Mouse (Mus musculus) cerebellum, postnatal 36 days (tissue): ENCODE measurements around the gene Xpnpep2.

Source experiments
- DNase-seq, 2 experiments: peaks; one replicate each; pipeline ENCODE4 v3.0.0; 2021 to 2022; ENCODE audit warnings: mixed read lengths in 2 of 2

Gene Xpnpep2

DNA sequence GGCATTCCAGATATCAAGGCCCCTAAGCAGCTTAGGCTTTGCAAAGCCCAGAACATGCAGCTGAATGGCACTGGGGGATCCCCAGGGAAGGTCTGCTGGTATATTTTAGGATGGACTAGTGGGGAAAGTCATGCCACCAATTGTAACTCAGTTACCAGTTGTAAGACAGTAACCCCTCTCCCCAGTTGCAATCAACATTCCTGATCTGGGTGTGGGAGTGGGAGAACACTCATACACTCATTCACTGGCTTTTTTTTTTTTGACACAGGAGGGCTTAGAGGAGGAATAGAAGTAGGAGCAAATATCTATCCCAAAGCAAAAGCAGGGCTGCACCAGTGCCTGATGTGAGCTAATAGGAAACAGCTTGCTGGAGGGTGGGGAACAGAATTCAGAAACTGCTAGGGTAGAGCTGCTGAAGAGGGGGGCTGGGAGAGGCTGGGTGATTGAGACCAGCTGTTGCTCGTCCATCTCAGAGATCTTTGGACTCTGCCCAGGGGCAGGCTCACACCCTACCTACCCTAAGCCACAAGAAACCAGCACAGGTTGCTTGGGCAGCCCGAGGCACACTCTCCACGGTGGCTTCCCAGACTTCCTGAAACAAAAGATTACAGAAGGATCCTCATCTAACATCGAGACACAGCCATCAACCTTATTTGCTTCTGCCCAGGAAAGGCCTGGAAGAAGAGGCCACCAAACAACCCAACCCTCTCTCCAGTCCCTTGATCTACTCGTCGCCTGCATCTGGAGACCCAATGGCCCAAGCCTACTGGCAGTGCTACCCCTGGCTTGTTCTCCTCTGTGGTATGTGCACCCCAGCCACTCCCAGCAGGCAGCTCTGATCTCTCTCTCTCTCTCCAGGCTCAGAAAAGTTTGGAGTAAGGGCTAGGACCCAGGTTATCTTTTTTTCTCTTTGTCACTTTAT, at the start of gene Xpnpep2:
TSS of gene Xpnpep2 (plus strand) at position 332 of the 922 bp plus-strand sequence.
- no peak for DNase-seq

DNA sequence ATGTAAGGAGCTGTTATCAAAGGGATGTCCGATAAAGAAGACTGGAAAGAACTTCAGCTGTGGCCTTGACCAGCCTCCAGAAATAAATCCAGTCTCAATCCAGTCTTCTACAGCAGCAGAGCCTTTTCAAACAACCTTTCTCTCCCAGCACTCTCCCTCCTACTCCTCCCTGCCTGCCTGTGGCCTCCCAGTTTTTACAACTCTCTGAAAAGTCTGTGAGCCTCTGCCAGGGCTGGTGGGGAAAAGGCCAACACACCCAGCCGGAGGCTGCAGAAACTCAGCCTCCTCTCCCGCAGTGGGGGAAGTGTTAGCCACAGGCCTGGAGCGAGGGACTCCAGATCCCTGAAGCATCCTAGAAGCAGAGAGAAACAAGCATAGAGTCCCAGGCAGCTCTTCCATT, 46.0 kb upstream of the Xpnpep2 start:
- no peak for DNase-seq

DNA sequence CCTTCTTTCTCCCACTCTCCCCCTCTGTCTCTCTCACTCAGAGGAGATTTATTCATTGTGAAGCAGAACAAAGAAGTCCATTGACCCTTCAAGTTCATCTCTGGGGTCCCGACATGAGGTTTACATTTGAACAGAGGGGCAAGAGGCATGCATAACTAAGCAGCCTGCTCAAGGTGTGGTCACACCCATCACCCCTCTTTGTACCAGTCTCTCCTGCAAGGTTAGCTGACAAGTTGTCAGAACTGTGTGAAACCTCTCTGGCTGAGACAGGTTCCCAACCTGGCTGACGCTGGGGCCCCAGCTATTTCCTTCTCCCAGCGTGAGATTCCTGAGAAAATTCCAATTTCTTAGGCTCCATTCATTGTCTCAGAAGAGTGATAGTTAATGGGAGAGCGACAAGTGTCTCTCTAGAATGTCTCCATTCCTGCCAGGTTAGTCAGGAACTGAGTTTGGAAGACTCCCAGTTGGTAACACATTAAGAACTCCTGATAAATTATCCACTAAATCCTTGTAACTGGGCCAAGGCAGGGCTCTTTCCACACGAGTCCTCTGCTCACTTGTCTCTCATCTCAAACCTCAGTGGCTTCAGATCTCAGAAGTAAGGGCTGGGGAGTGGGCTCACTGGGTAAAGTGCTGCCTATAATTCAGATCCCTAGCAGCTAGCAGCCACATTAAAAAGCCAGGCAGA, 44.2 kb upstream of the Xpnpep2 start:
- DNase-seq: no peak

DNA sequence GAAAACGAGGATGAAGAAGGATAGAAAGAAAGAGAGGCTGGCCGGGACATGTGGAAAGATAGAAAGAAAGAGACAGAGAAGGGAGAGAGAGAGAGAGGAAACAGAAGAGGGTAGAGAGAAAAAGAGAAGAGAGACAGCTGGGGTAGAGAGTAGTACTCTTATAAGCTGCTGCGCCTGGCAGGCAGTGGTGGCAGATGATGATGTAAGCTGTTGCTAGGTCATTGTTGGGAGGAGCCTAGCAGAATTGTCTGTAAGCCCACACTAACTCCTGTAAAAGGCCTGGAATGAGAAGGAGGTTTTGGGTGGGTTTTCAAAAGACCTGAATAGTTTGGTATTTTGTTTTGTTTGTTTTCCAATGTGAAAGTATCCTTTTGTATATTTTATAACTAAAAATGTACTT, 41.6 kb upstream of the Xpnpep2 start:
- DNase-seq: no peak

DNA sequence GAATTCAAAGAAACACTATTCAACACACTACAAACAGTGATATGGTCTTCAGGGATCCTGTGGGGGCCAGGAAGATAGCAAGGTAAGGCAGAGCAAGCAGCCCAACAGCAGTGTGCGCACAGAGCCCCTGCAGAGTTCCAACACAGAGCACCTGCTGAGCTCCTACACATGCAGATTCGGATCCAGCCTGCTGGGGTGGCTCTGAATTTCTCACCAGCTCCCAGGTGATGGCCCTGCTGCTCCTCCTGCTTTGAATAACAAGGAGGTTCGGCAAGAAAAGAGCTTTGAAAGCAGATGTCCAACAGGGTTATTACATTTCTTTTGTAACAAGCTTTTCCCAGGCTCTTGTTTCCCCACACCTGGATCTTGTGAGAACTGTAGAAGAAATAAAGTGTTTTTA, 36.6 kb upstream of the Xpnpep2 start:
- DNase-seq: no peak

DNA sequence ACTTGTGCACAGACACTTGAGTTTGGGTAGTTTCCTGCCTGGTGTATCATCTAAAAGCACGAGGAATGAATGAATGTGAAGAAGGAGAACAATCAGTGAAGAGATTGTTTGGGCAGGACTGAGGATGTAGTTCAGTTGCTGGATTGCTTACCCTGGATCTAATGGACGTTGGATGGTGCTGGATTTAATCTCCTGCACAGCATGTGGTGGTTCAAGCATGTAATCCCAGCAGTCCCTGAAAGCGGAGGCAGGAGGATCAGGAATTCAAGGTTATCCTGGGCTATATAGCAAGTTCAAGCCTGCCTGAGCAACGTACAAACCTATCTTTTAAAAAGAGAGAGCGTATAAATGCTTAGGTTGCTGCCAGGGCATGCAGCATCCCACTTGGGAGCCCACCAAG, 36.1 kb upstream of the Xpnpep2 start:
- no peak for DNase-seq

DNA sequence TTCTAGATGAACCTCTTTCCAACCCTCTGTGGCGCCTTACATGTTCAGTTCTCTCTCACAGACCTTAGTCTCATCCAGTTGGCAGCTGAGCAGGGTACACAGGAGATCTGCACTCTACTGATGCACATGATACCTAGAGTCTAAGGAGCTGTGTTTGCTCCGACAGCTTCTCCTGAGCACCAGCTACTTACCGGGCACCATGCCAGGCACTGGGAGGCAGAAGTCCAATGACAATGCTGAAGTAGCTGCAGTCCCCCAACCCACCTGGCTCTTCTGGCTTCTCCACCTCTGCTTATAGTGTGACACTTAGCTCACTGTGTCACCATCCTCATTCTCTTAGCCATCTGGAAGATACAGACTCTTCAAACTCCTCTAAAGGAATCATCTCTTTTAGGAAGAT, 33.8 kb upstream of the Xpnpep2 start:
- DNase-seq: peak in 1 of 2 experiments; percentile 16

DNA sequence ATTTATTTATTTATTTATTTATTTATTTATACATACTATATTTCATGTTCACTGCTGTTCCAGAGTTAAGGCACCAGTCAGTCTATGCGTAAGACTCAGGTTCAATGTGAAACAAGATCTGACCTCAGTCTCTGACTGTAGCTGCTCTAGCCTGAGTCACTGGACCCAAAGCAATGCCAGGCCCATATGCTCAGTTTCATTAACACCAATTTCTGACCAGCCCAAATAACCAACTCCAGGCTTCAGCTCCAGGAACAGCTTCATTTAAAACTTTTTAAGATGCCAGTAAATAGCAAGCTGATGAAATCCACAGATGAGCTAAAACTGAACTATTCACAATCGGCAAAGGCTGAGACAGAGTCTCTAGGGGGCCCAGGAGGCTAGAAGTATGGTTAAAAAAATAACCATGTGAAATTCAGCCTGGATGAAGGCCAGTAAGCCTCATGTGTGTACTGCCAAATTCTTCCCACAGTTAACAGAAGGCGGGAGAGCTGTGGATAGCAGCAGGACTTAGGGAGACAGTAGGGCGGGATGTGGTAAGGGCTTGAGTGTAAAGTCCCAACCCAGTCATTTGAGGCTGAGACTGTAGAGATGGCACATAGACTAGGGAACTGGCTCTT, 31.6 kb upstream of the Xpnpep2 start:
- peak in 1 of 2 experiments; percentile 35 for DNase-seq

DNA sequence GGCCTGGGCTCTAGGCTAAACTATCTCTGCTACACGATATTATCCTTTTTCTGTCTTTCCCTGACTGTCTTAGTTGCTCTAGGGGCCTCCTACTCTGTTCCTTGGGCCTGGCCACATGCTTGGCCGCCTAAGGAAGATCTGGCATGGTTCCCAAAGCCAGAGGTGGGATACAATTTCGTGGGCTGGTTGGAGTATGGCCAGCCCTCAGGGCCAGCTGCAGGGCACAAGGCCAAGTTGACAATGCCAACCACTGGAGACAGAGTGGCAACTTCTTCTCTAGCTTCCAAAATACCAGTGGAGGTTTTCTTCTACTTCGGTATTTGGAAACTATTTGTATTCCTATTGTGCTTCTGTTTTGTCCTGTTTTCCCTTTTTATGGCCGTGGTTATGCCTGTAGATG, 26.2 kb upstream of the Xpnpep2 start:
- DNase-seq: no peak

DNA sequence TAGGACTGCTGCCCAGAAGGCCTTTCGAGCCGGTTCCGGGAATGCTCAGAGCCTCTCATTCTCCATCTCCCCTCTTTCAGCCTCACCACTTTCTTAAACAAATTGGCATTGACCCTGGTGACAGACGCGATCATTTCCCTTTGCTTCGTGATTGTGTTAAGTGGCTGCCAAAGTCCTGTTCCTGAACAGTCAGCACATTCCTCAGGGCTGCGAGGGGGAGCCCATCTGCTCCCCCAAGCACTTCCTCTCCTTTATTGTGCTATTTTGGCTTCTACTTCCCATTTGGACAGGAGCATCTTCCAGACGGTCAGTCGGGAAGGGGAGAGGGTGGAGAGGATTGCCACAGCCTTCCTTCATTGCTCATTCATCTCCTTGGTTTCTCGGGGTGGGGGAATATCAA, 16.4 kb upstream of the Xpnpep2 start:
- peak; percentile 27 to 38 for DNase-seq

DNA sequence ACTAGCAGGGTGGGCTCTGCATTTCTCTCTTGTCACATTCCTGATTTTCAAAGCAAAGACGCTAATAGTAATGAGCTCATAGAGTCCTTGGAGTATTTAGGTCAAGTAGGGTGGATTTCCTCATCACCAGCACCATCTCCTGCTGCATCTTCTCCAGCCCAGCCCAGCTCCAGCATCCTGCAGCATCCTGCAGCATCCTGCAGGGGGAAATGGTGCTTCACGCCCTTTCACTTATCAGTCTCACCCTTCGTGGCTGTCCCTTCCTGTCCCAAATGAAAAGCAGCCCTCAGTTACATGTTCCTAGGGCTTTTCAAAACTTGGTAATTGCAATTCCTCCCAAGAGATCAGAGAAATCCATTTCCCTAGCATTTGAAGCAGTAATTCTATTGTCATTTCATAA, 15.0 kb upstream of the Xpnpep2 start:
- peak; percentile 29 to 36 for DNase-seq

DNA sequence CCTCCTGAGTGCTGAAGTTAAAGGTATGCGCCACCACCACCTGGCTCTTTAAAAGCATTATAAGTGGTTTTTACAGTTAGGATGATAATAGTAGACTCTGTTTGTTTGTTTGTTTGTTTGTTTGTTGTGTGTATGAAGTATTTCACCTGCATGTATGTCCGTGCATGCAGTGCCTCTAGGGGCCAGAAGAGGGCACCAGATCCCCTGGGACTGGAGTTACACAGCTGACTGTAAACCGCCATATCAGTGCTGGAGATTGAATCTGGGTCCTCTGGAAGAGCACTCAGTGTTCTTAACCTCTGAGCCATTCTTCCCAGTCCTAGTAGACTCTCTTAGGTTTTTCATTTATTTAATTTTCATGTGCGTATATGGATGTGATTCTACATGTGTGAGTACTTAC, 13.9 kb upstream of the Xpnpep2 start:
- peak; percentile 24 to 27 for DNase-seq

DNA sequence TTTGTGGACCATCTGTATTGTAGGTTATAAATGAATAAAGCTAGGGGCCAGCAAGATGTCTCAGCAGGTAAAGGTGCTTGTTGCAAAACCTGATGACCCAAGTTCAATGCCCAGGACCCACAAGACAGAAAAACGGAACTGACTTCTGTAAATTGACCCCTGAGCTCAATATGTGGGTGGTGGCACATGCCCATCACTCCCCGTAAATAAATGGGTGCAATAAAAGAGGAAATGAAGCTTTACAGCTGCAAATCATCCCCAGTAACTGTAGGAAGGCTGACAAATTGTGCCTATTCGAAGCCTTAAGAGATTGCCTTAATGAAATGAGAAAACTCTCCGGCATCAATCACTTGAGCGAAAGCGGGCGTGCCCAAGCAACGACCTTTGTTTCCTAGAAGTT, 11.9 kb upstream of the Xpnpep2 start:
- DNase-seq: no peak

DNA sequence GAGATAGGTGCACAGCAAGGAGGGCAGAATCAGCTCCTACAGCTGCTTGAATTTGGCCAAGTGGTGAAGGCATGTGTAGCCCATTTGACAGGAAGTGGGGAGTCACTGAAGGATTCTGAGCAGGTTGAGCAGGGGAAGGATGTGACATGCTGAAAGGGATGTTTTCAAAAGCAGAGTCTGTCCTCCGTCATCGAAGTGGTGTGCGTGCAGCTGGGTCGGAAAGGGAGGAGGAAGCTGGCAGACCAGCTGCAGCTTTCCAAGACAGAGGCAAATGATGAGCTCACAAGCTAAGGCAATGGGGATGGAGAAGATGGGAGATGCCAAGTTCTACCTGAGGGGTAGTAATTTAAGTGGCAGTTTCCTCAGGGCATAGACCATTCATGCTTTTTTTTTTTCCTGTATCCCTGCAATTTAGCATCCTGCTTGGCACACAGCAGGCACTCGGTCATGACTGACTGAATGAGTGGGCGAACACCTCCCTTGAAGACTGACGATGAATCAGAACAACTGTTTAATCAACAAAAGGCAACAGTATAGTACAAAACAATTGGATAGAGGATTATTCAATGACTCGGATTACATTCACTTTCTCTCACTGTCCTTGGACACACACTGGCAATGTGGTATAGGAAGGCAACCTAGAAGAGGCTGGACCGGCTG, 9.9 kb upstream of the Xpnpep2 start:
- no peak for DNase-seq

DNA sequence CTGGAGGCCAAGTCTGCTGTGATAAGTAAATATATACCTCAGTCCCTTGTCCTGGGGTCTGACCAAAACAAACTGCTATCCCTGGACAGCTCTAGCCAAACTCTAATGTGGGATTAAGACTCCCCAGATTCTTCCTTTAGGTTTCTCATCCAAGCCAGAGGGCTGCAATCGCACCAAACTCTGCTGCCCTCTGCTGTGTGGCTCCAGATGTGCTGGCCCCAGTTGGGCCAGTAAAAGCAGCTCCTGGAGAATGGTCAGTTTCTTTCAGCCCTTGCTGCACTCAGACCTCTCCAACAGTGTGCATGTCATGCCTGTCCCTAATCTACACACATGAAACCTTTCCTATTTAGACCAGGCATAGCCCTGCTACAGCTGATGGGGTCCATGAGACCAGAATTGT, 8.7 kb upstream of the Xpnpep2 start:
- DNase-seq: no peak

DNA sequence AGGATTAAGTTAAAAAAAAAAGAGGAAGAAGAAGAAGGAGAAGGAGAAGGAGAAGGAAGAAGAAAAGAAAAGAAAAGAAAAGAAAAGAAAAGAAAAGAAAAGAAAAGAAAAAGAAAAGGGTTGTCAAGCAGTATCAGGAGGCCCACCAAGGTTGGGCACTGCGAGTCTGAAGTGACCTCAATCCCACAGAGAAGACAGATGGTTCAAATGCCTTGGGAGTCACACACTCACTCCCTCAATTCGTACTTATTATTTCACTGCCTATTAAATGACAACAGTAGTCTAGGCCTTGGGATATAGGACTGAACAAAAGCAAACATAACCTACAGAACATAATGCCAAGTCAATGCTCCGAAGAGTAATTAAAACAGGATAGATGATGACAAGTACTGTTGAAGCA, 5.3 kb upstream of the Xpnpep2 start:
- no peak for DNase-seq

DNA sequence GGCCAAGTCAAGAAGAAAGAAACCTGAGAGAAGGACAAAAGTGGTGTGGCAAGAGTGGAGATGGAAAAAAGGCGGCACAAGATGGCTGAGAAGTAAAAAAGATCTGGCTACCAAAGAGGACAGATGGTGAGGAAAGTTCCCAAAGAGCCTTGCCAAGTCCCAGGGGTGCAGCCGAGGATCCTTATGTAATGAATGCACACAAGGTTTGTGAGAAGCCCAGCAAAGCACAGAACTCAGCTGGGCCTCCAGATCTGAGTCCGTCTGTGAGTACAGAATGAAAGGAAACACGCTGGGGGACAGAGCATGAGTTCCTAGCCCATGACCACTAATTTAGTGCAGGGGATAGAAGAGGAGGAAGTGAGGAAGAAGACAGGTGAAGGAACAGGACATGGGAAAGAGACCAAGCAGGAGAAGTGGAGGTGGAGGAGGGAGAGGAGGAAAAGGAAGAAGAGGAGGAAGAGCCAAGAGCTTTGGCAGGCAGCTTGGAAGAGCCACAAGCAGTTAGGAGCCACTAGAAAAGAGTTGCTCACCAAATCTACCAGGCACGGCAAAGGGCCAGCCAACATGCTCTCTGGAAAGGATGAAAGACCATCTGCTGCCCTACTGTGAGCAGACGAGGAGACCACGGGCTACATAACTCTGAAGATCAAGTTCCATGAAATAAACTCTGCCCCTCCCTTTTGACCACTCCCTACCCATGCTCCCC, 3.6 kb upstream of the Xpnpep2 start:
- DNase-seq: peak; percentile 59 to 67

DNA sequence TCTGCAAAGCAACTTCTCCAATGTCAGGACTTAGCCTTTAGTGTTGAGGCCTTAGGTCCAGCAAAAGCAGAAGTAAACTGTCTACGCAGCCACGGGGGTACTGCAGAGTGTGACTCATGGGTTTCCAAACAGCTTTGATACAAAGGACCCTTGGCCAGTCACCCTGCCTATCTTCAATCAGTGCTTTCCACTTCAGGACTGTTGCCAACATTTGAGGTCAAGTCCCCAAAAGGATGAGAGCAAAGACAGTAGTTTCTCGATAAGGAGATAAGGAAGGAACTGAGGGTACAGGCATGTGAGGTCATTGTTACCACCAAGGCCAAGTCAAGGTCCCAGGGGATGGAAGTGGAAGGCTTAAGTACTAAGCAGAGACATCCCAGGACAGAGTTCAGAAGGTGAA, 2.3 kb upstream of the Xpnpep2 start:
- DNase-seq: no peak

DNA sequence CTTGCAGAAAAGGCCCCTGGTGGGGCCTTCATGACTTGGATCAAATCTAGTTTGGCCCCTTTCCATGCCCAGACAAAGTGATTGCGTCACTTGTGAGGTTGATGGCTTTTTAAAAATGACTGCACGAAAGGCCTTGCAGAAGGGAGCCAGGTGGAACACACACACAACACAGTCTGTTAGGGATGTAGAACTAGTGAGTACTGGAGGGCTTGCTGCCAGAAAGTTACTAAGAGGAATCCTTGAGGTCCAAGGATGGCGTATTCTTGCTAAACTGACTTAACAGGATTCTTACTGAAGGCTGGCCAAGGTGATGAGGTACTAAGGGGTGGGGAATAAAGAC, 761 bp downstream of the Xpnpep2 start:
- no peak for DNase-seq

DNA sequence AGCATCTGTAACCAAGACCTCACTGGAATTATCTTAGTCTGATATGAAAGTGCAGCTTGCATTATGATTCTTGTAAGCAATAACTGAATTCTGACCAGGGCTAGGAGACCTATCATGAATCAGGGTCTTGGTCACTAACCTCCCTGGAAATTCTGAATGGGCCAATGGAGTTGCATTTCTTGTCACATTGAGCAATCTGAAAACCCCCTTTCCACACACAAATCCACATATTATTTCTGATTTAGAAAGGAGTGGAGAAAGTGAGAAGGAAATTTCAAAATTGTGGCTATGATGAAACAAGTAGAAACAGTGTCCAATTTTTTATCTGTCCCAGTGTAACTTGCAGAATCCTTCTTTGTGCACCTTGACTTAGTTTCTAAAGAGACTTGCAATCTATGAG, 10.8 kb downstream of the Xpnpep2 start:
- DNase-seq: no peak

DNA sequence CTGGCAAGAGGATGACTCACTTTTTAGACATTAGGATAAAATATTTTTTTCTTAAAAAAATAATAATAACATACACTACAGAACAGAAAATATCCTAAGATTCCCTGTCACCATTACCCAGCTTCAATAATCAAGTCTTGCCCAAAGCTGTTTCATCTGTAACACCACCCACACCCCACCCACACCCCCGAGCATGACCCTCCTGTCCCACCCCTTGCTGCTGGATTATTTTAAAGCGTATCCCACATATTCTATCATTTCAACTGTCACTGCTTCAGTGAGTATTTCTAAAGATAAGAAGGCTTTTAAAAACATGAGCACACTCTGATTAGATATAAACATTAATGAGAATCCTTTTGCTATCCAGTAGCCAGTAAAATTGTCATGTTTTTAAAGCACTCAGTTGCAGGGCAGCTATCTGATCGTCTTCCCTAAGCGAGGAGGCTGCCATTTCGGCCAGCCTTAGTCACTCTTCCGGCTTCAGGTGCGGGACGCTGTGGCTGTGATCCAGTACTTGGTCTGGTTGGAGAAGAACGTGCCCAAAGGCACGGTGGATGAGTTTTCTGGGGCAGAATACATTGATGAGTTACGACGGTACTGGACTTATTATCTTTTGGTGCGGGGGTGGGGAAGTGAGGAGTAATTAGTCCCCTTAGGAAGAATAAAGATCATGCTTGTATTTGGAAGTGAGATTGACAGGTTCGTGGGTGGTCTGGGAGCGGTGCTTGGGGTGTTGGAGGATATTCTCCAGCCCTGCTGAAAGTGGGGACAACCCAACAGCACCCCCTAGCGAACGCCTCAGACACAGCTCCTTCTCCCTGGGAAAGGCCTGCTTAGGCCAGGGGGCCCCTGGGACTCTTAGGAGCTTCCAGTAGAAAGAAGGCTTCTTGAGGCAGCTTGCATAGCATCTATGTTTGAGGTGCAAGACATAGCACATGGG, 15.9 kb downstream of the Xpnpep2 start:
- peak; percentile 74 for DNase-seq
